Mouse (Mus musculus): ENCODE results near the gene Fign. TPM values are rescaled to one million over a fixed set of nuclear protein-coding genes. Genes with fewer than 3 reads are reported as not detected.

The Fign gene
- 8.8 and 13.7 TPM in 2 replicates for polyA plus RNA-seq (2012; rRNA removed)

DNA sequence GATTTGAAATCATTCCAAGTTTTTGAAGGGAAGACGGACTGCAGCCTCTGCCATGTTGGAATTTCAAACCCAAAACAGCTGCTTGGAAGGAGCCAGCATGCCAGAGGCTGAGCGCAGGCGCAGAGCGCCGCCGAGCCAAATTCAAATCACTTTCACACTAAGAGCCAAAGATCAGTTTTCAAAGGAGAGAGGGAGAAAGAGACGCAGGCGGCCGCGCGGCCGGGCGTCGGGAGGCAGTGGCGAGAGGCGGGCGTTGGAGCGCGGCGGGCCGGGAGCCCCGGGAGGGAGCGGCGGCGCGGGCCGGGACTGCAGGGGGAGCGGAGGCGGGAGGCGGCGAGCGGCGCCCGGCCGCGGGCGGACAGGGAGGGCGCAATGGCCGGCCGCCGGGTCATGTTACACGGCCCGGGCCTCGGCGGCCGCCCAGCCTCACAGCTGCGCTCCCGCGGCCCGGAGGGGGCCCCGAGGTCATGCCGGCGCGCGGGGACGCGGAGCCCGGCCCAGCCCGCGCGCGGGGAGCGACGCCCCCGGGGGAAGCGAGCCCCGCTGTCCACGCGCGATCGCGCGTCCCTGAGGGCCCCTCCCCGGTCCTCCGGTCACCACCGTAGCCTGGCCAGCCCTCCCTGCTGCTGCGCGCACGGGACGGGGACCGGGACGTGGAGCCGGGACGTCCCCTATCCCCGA is at the start of gene Fign:
Gene Fign, minus strand, starts transcription at position 102 of the 681 bp plus-strand sequence.
- peak; percentile 95 for DNase-seq (ENCODE audit: low read depth)

DNA sequence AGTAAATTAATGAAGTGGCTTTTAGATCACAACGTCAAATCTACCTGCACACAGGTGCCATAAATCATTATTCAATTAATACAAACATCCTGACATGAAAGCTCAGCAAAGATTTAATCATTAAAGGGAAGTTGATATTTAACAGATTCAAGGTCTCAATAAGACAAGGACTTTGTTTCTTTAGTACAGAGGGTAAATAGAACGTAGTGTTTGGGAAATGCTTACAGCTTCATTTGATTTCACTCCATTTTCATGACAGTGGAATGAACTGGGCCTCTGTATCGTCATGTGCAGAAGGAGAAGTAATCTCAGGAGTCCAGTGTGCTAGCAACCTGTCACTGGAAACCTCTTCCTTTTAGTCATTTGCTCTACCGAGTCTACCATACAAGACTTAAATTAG is 35.8 kb upstream of the Fign start:
- TF ChIP-seq CTCF (IDR thresholded peaks at IDR 0.05; ENCODE audit: borderline replicate concordance, extremely low read depth, insufficient read depth, insufficient read length), result no peak
- no peak for TF ChIP-seq POLR2A (IDR thresholded peaks at IDR 0.05; ENCODE audit: borderline replicate concordance, extremely low read depth, insufficient read depth, insufficient read length, poor library complexity, severe bottlenecking)
- DNase-seq (ENCODE audit: low read depth), result no peak

More for the DNA sequence above, at the start of gene Fign:
- TF ChIP-seq POLR2A (IDR thresholded peaks at IDR 0.05; ENCODE audit: borderline replicate concordance, extremely low read depth, insufficient read depth, insufficient read length, poor library complexity, severe bottlenecking) (peak; percentile 44; the same call in 1 of the 2 replicates), CTCF (IDR thresholded peaks at IDR 0.05; ENCODE audit: borderline replicate concordance, extremely low read depth, insufficient read depth, insufficient read length) (no peak)

DNA sequence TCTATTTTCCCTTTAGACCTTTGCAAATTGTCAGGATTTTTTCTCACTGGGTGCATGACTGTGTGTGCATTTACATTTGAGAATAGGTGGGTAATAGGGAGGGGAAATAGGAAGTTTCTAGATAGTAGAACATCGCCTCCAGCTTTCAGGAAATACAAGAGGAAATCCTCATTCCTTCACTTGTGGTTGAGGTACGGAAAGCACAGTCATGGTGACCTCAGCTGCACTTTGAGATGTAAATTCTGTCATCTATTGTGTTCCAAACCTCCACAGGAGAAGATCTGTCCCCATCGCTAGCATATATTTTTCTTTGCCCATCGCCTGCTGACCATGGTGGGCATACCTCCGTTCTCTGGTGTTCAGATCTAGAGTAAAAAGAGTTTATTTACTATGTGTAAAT is 22.7 kb upstream of the Fign start:
- TF ChIP-seq POLR2A (IDR thresholded peaks at IDR 0.05; ENCODE audit: borderline replicate concordance, extremely low read depth, insufficient read depth, insufficient read length, poor library complexity, severe bottlenecking) (no peak), CTCF (IDR thresholded peaks at IDR 0.05; ENCODE audit: borderline replicate concordance, extremely low read depth, insufficient read depth, insufficient read length) (no peak)

DNA sequence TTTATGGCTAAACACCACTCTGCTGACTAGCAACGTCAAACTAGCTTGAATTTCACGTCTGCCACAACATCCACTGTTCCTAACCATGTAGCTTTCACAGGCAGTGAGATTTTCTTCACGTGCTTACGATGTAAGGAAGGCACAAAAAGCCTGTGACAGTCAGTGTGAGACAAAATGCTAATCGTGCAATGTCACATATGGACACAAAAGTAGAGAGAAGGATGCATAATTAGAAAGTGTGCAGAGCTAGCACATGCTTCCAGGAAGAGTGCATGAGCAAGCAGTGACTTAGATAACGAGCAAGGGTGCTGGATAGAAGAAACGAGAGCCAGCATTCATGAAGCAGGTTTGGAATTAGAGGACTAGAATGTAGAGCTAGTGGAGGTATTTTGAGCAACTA is 18.8 kb upstream of the Fign start:
- DNase-seq (ENCODE audit: low read depth), result peak; percentile 56
- TF ChIP-seq CTCF (IDR thresholded peaks at IDR 0.05; ENCODE audit: borderline replicate concordance, extremely low read depth, insufficient read depth, insufficient read length) (no peak), POLR2A (IDR thresholded peaks at IDR 0.05; ENCODE audit: borderline replicate concordance, extremely low read depth, insufficient read depth, insufficient read length, poor library complexity, severe bottlenecking) (no peak)

More for the DNA sequence above, 22.7 kb upstream of the Fign start:
- DNase-seq (ENCODE audit: low read depth), result no peak

DNA sequence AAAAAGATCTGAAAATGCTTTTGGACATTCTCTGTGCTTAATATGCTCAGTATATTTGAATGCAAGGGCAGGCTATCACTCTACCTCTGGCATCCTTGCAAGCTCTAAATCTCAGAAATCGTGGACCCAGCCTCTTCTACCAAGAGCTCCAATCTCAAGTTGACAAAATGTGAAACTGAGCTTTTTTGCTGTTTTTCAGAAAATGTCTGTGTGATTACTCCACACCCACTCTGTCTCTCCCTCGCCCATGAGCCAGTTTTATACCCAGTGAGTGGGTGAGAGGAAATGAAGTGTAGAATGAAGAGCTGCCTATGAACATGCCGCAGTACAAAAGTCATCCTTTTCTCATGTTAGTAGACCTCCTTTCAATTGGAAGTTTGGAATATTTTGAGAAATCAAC is 13.3 kb upstream of the Fign start:
- TF ChIP-seq POLR2A (IDR thresholded peaks at IDR 0.05; ENCODE audit: borderline replicate concordance, extremely low read depth, insufficient read depth, insufficient read length, poor library complexity, severe bottlenecking) (no peak), CTCF (IDR thresholded peaks at IDR 0.05; ENCODE audit: borderline replicate concordance, extremely low read depth, insufficient read depth, insufficient read length) (no peak)
- no peak for DNase-seq (ENCODE audit: low read depth)

DNA sequence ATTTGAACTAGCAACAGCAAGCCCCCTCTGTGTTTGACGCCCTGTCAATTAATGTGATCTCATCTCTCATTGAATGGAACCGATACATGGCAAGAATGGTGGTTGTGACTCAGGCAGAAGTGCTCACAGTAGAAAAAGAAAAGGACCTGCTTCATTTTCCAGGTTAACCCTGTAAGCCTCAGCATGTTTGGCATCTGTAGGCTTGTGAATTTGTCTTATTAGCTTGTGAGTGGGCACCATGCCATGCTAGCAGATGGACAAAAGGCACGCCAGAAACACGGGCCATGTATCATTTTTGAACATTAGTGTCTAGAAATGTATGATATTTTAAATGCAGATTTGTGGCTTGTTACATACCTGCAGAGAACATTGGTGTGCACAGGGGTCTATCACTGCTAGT is 12.0 kb upstream of the Fign start:
- TF ChIP-seq POLR2A (IDR thresholded peaks at IDR 0.05; ENCODE audit: borderline replicate concordance, extremely low read depth, insufficient read depth, insufficient read length, poor library complexity, severe bottlenecking) (no peak), CTCF (IDR thresholded peaks at IDR 0.05; ENCODE audit: borderline replicate concordance, extremely low read depth, insufficient read depth, insufficient read length) (no peak)
- DNase-seq (ENCODE audit: low read depth), result peak; percentile 74

DNA sequence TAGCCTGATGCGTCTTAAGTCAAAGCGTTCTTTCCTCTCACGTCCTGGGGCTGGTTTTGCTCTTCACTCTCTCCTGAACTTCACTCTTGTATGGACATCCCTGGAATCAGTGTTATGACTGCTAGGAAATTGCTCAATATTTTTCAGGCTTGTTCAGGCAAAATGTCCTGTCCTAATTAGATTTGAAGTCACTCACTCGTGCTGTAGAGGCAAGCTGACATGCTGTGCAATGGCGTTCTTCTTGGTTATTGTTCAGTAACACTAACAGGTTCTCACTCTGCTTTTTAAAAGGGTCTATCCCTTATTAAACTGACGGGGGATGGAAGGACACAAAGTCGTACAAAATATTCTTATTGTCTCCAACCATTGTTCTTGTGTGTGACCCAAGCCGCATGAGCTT is 10.2 kb upstream of the Fign start:
- TF ChIP-seq POLR2A (IDR thresholded peaks at IDR 0.05; ENCODE audit: borderline replicate concordance, extremely low read depth, insufficient read depth, insufficient read length, poor library complexity, severe bottlenecking), result no peak
- TF ChIP-seq CTCF (IDR thresholded peaks at IDR 0.05; ENCODE audit: borderline replicate concordance, extremely low read depth, insufficient read depth, insufficient read length), result no peak
- no peak for DNase-seq (ENCODE audit: low read depth)

DNA sequence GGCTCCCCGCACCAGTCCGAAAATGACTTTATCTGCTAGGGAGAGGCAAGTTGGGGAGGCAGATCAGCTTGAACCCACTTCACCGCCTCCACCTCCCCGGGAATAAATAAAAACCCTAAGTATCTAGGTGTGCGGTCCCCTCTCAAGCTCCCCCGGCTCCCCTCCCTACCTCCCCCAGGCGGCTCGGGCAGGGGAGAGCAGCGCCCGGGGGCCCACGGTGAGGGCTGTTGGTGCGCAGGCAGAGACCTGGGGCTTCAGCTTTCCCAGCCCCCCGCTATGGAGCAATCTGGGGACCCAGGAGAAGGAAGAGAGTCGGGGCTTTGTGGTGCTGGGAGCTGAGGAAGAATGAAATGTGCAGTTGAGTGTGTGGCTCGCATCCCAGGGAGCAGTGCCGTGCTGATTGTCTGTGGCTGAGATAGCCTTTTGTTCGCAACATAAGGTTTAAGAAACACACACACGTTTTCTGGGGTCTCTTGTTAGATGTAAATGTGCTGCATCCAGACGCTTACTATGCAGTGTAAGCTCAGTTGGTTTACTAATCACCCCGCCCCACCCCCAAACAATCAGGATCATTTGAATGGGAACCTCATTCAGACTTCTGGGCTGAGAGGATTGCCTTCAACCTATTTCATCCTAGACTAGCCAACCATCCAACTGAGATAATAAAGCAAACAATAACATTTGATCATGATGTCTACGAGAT is 931 bp upstream of the Fign start:
- DNase-seq (ENCODE audit: low read depth), result peak; percentile 90
- TF ChIP-seq POLR2A (IDR thresholded peaks at IDR 0.05; ENCODE audit: borderline replicate concordance, extremely low read depth, insufficient read depth, insufficient read length, poor library complexity, severe bottlenecking), result peak; percentile 18; the same call in 1 of the 2 replicates
- TF ChIP-seq CTCF (IDR thresholded peaks at IDR 0.05; ENCODE audit: borderline replicate concordance, extremely low read depth, insufficient read depth, insufficient read length), result peak; percentile 36; the same call in 1 of the 2 replicates

DNA sequence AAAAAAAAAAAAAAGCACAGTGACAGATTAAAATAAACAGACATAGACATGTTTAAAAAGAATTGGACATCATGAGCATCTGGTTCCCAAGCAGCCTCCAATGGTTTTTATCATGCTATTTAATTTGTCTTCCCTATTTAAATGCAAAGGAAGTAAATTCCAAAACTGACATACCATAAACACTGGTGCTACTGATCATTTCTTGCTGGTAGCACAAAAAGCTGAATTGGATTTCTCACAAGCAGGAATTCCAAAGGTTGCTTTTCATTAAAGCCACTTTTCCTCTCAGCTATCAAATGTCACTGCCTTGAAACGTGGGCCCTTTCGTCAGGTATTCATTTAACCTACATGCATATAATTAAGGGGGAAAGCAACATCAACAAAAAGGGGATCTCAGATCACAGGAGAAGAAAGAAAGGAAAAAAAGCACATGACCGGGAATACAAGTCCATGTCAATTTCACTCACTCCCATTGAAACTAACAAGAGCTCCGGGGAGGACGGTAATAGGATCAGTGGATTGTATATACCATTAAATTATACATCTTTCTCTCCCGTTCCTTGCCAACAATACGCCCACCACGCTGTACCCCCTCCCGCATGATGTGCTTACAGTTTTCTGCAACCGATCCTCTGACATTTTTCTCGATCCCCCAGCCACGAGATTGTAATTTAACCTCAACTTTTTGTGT is 972 bp downstream of the Fign start:
- peak; percentile 72 for DNase-seq (ENCODE audit: low read depth)
- TF ChIP-seq POLR2A (IDR thresholded peaks at IDR 0.05; ENCODE audit: borderline replicate concordance, extremely low read depth, insufficient read depth, insufficient read length, poor library complexity, severe bottlenecking) (no peak), CTCF (IDR thresholded peaks at IDR 0.05; ENCODE audit: borderline replicate concordance, extremely low read depth, insufficient read depth, insufficient read length) (no peak)

DNA sequence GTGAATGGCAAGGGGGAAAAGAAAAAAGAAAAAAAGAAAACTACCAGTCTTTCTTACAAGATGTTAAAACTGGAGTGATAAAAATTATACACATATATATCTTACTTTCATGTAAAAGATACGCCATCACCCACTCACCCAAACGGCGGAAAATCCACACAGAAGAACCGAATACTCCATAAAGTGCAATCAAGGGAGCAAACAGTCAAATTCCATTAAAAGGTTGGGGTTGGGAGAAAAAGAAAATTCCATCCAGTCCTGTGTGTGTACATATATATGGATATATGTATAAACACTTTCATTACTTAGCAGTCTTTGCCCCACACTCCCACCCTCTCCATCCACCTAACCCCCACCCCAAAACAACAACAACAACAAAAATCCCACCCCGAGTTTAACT is 1.7 kb downstream of the Fign start:
- no peak for DNase-seq (ENCODE audit: low read depth)
- TF ChIP-seq CTCF (IDR thresholded peaks at IDR 0.05; ENCODE audit: borderline replicate concordance, extremely low read depth, insufficient read depth, insufficient read length) (no peak), POLR2A (IDR thresholded peaks at IDR 0.05; ENCODE audit: borderline replicate concordance, extremely low read depth, insufficient read depth, insufficient read length, poor library complexity, severe bottlenecking) (no peak)

DNA sequence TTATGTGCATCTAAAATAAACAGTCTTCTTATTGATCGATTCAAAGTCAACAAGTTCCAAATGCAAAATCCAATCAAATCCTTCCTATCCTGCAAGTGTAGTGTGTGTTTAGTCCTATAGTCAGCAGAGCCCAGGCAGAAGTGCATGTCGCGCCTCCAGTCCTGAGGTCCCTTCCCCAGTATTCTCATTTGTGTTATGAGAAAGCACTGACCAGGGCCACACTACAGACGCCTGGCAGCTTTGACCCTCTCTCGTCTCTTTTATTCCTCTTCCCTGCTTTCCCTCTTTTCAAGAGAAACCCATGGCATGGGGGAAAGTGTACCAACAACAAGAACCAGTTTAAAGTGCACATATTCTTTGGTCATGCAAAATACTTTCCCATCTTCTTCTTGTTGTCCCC is 2.3 kb downstream of the Fign start:
- peak; percentile 71 for DNase-seq (ENCODE audit: low read depth)
- TF ChIP-seq CTCF (IDR thresholded peaks at IDR 0.05; ENCODE audit: borderline replicate concordance, extremely low read depth, insufficient read depth, insufficient read length) (no peak), POLR2A (IDR thresholded peaks at IDR 0.05; ENCODE audit: borderline replicate concordance, extremely low read depth, insufficient read depth, insufficient read length, poor library complexity, severe bottlenecking) (peak; percentile 12; the same call in 1 of the 2 replicates)
